Mouse (Mus musculus) thymus, adult 2 months (tissue): ENCODE data around the gene Sytl3.
"Not testable (repeated sequence)": the region's sequence is repeated elsewhere in the genome, so short reads cannot be mapped to it uniquely, and the experiment has no call there.

Experiments
- CTCF ChIP-seq: fragments of 200-500 bp; IDR thresholded peaks from 2 replicates; pipeline ENCODE4 v1.5.1; 2012; ENCODE audit warnings: mild to moderate bottlenecking, control low read depth, low read length, moderate library complexity, borderline replicate concordance; ENCODE audit not compliant: control insufficient read depth, poor library complexity, insufficient read depth; ENCODE audit errors: extremely low read depth
- POLR2A ChIP-seq: fragments of 200-500 bp; IDR thresholded peaks from 2 replicates; pipeline ENCODE4 v1.6.1; 2012; ENCODE audit warnings: mild to moderate bottlenecking, low read length, control low read depth, moderate library complexity; ENCODE audit not compliant: control insufficient read depth, poor library complexity, insufficient read depth; ENCODE audit errors: extremely low read depth

- not testable (repeated sequence) for TF ChIP-seq CTCF, POLR2A
These were observed 19.2 kb downstream of the Sytl3 start for GRCm38 (mm10) chr17:6678063-6678462.
